30 mouse cellular contexts compared by ENCODE assay signal in genomic region chr2:168354397-168354796, GRCm38 (mm10).
DNase-seq lines count a peak whose midpoint lies in the region; ATAC-seq lines count a peak whose summit lies in the region.
"Had no signal": no experiment of that assay in that cellular context is flagged by ENCODE, and none has a peak within 500 bp of the region (broad histone marks: within the 10 kb centered on the region; RNA-seq: fewer than 3 reads in every experiment).

No protein-coding gene starts in this region.

- WGBS in limb, embryonic 10.5 days = 54% methylated on average over 10 of the region's 10 CpGs
- 43% methylated on average over 10 of the region's 10 CpGs for WGBS in midbrain, embryonic 11.5 days
- WGBS in midbrain, embryonic 16.5 days = 28% methylated on average over 10 of the region's 10 CpGs
- WGBS in forebrain, embryonic 14.5 days = 61% methylated on average over 10 of the region's 10 CpGs

- peaks cover 37% of the 10 kb centered on the region for H3K4me1 ChIP-seq in limb, embryonic 10.5 days
- H3K4me1 ChIP-seq in midbrain, embryonic 11.5 days (ENCODE audit: control insufficient read depth, insufficient read depth, low read length) = no peaks in the 10 kb centered on the region
- peaks cover 12% of the 10 kb centered on the region for H3K4me1 ChIP-seq in midbrain, embryonic 16.5 days (ENCODE audit: control insufficient read depth, insufficient read depth, low read length)
- H3K4me1 ChIP-seq in forebrain, embryonic 14.5 days (ENCODE audit: control insufficient read depth, insufficient read depth, low read length) = peaks cover 10% of the 10 kb centered on the region; the same call in 1 of the 2 replicates
- H3K4me1 ChIP-seq: heart, embryonic 12.5 days; liver, embryonic 15.5 days; lung, embryonic 15.5 days had no signal

- H3K9ac ChIP-seq in midbrain, embryonic 11.5 days (ENCODE audit: low read length) = no peak overlapping the region
- no peak overlapping the region for H3K9ac ChIP-seq in midbrain, embryonic 16.5 days (ENCODE audit: low read depth, low read length)
- H3K9ac ChIP-seq in forebrain, embryonic 14.5 days (ENCODE audit: low read length) = no peak overlapping the region
- H3K9ac ChIP-seq: embryonic facial prominence, embryonic 12.5 days; heart, embryonic 12.5 days; hindbrain, embryonic 14.5 days; liver, embryonic 15.5 days; lung, embryonic 15.5 days had no signal

- peak; percentile 24 for DNase-seq in thymus, postnatal 0 days (ENCODE audit: low spot score)
- no peak for DNase-seq in thymus, adult 18-20 months
- DNase-seq in limb, embryonic 10.5 days (ENCODE audit: low spot score) = no peak
- peak; percentile 35 for DNase-seq in midbrain, embryonic 11.5 days (ENCODE audit: low spot score, missing footprints)
- DNase-seq in kidney, adult 9 months = no peak
- DNase-seq in forebrain, embryonic 14.5 days (ENCODE audit: low spot score) = no peak
- no peak for DNase-seq in layer of hippocampus, adult 9-11 months
- DNase-seq: adrenal gland, adult 2 months; B cell, adult 2 months; cerebellum, adult 8-10 months; cerebellum, postnatal 25 days; gastrocnemius, adult 2 months; heart, adult 2 months; heart, postnatal 4 days; kidney, adult 11 months; kidney, postnatal 4 days; layer of hippocampus, postnatal 36 days; lung, postnatal 4 days; right cerebral cortex, postnatal 14 days had no signal

- H3K4me3 ChIP-seq in limb, embryonic 10.5 days = no peak overlapping the region
- no peak overlapping the region for H3K4me3 ChIP-seq in midbrain, embryonic 11.5 days (ENCODE audit: low read depth, low read length)
- no peak overlapping the region for H3K4me3 ChIP-seq in midbrain, embryonic 16.5 days (ENCODE audit: low read depth, low read length)
- H3K4me3 ChIP-seq in forebrain, embryonic 14.5 days (ENCODE audit: low read depth, low read length) = no peak overlapping the region
- H3K4me3 ChIP-seq: embryonic facial prominence, embryonic 12.5 days; forebrain, embryonic 10.5 days; gastrocnemius, adult 2 months; heart, adult 2 months; heart, embryonic 12.5 days; liver, embryonic 15.5 days; lung, embryonic 15.5 days; megakaryocyte, embryonic 14.5 days had no signal

- peaks cover 3% of the 10 kb centered on the region; the same call in 1 of the 2 replicates for H3K27me3 ChIP-seq in limb, embryonic 10.5 days (ENCODE audit: low read depth, poor library complexity, severe bottlenecking)
- no peaks in the 10 kb centered on the region for H3K27me3 ChIP-seq in midbrain, embryonic 11.5 days (ENCODE audit: control insufficient read depth, insufficient read depth, low read length)
- no peaks in the 10 kb centered on the region for H3K27me3 ChIP-seq in midbrain, embryonic 16.5 days (ENCODE audit: control insufficient read depth, insufficient read depth, low read depth, low read length)
- H3K27me3 ChIP-seq in forebrain, embryonic 14.5 days (replicated peaks; ENCODE audit: control insufficient read depth, insufficient read depth, low read length) = 0 out of 2 replicates have a peak, but pooled peaks cover 3% of the 10 kb centered on the region
- H3K27me3 ChIP-seq: embryonic facial prominence, embryonic 12.5 days; liver, embryonic 15.5 days had no signal

- no peak for ATAC-seq in midbrain, embryonic 11.5 days (ENCODE audit: low FRiP score)
- ATAC-seq in midbrain, embryonic 16.5 days = peak; percentile 82; the same call in 1 of the 2 replicates
- no peak for ATAC-seq in forebrain, embryonic 14.5 days
- ATAC-seq: forebrain, embryonic 16.5 days; inflammation-experienced regulatory T-cells, adult 6 months had no signal

- no peak overlapping the region for H3K4me2 ChIP-seq in midbrain, embryonic 11.5 days
- no peak overlapping the region for H3K4me2 ChIP-seq in midbrain, embryonic 16.5 days (ENCODE audit: low read length)
- H3K4me2 ChIP-seq in forebrain, embryonic 14.5 days (ENCODE audit: low read length) = no peak overlapping the region
- H3K4me2 ChIP-seq: embryonic facial prominence, embryonic 12.5 days; heart, embryonic 12.5 days; hindbrain, embryonic 14.5 days; liver, embryonic 15.5 days; lung, embryonic 15.5 days had no signal

- no peaks in the 10 kb centered on the region for H3K9me3 ChIP-seq in limb, embryonic 10.5 days (replicated peaks)
- no peaks in the 10 kb centered on the region for H3K9me3 ChIP-seq in midbrain, embryonic 11.5 days (ENCODE audit: control insufficient read depth, low read length)
- H3K9me3 ChIP-seq in midbrain, embryonic 16.5 days (replicated peaks; ENCODE audit: control insufficient read depth, low read length, poor library complexity, severe bottlenecking) = no peaks in the 10 kb centered on the region
- H3K9me3 ChIP-seq in forebrain, embryonic 14.5 days (replicated peaks; ENCODE audit: control insufficient read depth, low read length) = no peaks in the 10 kb centered on the region
- H3K9me3 ChIP-seq: embryonic facial prominence, embryonic 12.5 days; forebrain, embryonic 10.5 days; liver, embryonic 15.5 days; lung, embryonic 15.5 days had no signal

- H3K36me3 ChIP-seq in limb, embryonic 10.5 days = no peaks in the 10 kb centered on the region
- H3K36me3 ChIP-seq in midbrain, embryonic 11.5 days (ENCODE audit: control insufficient read depth, insufficient read depth, low read length) = no peaks in the 10 kb centered on the region
- H3K36me3 ChIP-seq in midbrain, embryonic 16.5 days (ENCODE audit: control insufficient read depth, insufficient read depth, low read length) = no peaks in the 10 kb centered on the region
- no peaks in the 10 kb centered on the region for H3K36me3 ChIP-seq in forebrain, embryonic 14.5 days (ENCODE audit: control insufficient read depth, insufficient read depth, low read length)
- H3K36me3 ChIP-seq: embryonic facial prominence, embryonic 12.5 days; forebrain, embryonic 10.5 days; heart, embryonic 12.5 days; liver, embryonic 15.5 days; lung, embryonic 15.5 days had no signal

- H3K27ac ChIP-seq in limb, embryonic 10.5 days = peak overlapping the region; percentile 2; the same call in 1 of the 2 replicates
- no peak overlapping the region for H3K27ac ChIP-seq in midbrain, embryonic 11.5 days (ENCODE audit: low read depth, low read length)
- 0 out of 2 replicates have a peak overlapping the region, but pooled peaks have one; percentile 2 for H3K27ac ChIP-seq in midbrain, embryonic 16.5 days (ENCODE audit: low read length)
- H3K27ac ChIP-seq in forebrain, embryonic 14.5 days (ENCODE audit: low read depth, low read length) = no peak overlapping the region
- H3K27ac ChIP-seq: embryonic facial prominence, embryonic 12.5 days; forebrain, embryonic 10.5 days; gastrocnemius, adult 2 months; heart, adult 2 months; hindbrain, embryonic 14.5 days; kidney, postnatal 0 days; liver, embryonic 15.5 days; lung, embryonic 15.5 days had no signal

Comparison
In these comparisons a context has a peak if more than half of its experiments do, and no peak if none do; other contexts are left out.
1. DNase-seq: peak in thymus, postnatal 0 days (single experiment) and midbrain, embryonic 11.5 days (single experiment); none in thymus, adult 18-20 months (0 of 2), limb, embryonic 10.5 days (single experiment), kidney, adult 9 months (single experiment), forebrain, embryonic 14.5 days (single experiment) and layer of hippocampus, adult 9-11 months (single experiment).
2. H3K27ac ChIP-seq: peak in limb, embryonic 10.5 days (single experiment) and midbrain, embryonic 16.5 days (single experiment); none in midbrain, embryonic 11.5 days (single experiment) and forebrain, embryonic 14.5 days (single experiment).